Mouse (Mus musculus): Measurements from ENCODE around the gene Spo11.

DNA sequence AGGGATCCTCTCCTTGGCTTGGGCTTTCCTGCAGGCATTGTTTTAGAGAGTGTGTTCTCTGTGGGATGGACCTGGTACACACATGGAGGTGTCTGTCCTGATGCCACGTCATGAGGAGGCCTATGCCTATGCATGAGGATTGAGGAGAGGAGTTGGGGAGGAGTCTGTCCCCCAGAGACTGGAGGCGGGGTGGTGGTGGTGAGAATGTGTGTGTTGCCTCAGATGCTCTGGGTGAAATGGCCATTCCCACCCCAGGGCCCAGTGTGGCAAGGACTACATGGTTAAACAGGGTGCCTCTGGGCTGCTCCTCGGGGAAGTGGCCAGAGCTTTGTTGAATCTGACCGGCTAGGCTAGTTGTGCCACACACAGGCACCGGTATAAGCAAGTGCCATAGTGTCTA is 48.8 kb downstream of the Spo11 start:
- no peak for TF ChIP-seq CTCF (IDR thresholded peaks at IDR 0.05; ENCODE audit: control insufficient read depth, insufficient read depth, low read length)
- TF ChIP-seq POLR2A (IDR thresholded peaks at IDR 0.05; ENCODE audit: borderline replicate concordance, control insufficient read depth, low read depth, low read length), result no peak
